14 mouse cellular contexts compared by ENCODE assay signal in the genomic region with DNA sequence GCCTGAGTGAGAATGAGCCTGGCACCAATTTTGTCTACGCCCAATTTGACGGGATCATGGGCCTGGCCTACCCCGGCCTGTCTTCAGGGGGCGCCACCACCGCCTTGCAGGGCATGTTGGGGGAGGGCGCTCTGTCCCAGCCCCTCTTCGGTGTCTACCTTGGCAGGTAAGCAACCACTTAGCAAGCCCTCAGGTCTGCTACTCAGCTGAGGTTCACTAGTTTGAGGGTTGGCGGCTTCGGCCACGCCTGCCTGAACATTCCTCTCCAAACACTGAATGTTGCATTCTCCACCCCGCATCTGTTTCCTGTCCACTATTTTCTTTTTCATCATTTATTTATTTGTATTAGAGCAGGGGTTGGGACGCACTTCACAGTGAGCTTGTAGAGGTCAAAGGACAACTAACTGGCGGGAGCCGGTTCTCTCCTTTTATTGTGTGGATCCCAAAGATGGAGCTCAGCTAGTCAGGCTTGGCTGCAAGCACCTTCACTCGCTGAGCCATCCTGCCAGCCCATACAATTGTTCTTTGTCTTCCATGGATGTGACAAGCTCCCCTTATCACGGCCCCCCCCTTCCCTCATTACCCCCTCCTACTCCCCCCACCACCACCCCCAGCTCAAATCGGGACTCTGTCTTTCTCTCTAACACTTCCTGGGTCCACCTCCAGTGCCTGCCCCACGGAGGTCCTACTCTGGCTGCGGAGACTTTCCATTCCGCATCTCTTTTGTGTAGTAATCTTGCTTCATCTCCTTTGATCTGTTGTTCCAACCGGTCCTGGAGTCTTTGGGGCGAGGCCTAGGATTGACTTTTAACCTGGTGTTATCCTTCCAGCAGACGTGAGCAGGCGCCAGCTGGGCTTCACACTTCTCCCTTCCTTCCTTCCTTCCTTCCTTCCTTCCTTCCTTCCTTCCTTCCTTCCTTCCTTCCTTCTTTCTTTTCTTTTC. TPM values are rescaled to one million over a fixed set of nuclear protein-coding genes. Genes with fewer than 3 reads are reported as not detected.
DNase-seq lines count a peak whose midpoint lies in the region.
"Had no signal": no experiment of that assay in that cellular context is flagged by ENCODE, and none has a peak within 500 bp of the region (broad histone marks: within the 10 kb centered on the region; RNA-seq: fewer than 3 reads in every experiment).

No protein-coding gene starts in this region.

- H3K27me3 ChIP-seq in heart, embryonic 10.5 days (ENCODE audit: insufficient read depth, poor library complexity, severe bottlenecking) = peaks cover 21% of the 10 kb centered on the region; the same call in 1 of the 2 replicates

- H3K27ac ChIP-seq in heart, embryonic 10.5 days = 0 out of 2 replicates have a peak overlapping the region, but pooled peaks have one; percentile 10
- H3K27ac ChIP-seq: embryonic facial prominence, embryonic 10.5 days had no signal

- 53% methylated on average over 24 of the region's 24 CpGs for WGBS in heart, embryonic 10.5 days

- peaks cover 7% of the 10 kb centered on the region; the same call in 1 of the 2 replicates for H3K4me1 ChIP-seq in heart, embryonic 10.5 days

- intact Hi-C loops in heart, postnatal 10 days (cut with DNase I) = no loop called here

- H3K9me3 ChIP-seq in heart, embryonic 10.5 days = no peaks in the 10 kb centered on the region
- H3K9me3 ChIP-seq: embryonic facial prominence, embryonic 10.5 days had no signal

- no peak for DNase-seq in heart, embryonic 10.5 days (ENCODE audit: low spot score)
- DNase-seq in heart, postnatal 10 days = no peak
- peak; percentile 39 to 54 for DNase-seq in kidney, postnatal 4 days
- no peak for DNase-seq in kidney, postnatal 36 days
- peak; percentile 75 for DNase-seq in ES-CJ7 (ENCODE audit: low read depth, low spot score)
- DNase-seq in lung, postnatal 10 days = peak; percentile 69
- no peak for DNase-seq in adrenal gland, adult (ENCODE audit: inconsistent age in 2 of 2, low spot score in 1 of 2)
- no peak for DNase-seq in c-Kit-positive CD71-positive TER-119-positive erythroid progenitor cells, embryonic 14.5 days (ENCODE audit: low spot score)
- DNase-seq: cerebellum, adult 9-11 months; heart, postnatal 36 days had no signal

- H3K36me3 ChIP-seq in heart, embryonic 10.5 days = no peaks in the 10 kb centered on the region
- H3K36me3 ChIP-seq: embryonic facial prominence, embryonic 10.5 days had no signal

- no peak overlapping the region for H3K4me3 ChIP-seq in heart, embryonic 10.5 days
- H3K4me3 ChIP-seq: embryonic facial prominence, embryonic 10.5 days had no signal

RNA-seq across cellular contexts. Expression of a gene that starts 4.3 kb away (rescaled TPM):
- polyA plus RNA-seq in heart, embryonic 10.5 days (2016; fragmentation: Nextera tagmentation; extraction: Ambion mirVana) = 0.49 and 0.67 TPM in 2 replicates
- not detected for total RNA-seq in heart, postnatal 10 days (2021)
- total RNA-seq: granulocyte monocyte progenitor cell, adult 5-6 weeks; heart, postnatal 36 days; liver, adult 2 months had no signal
- polyA plus RNA-seq: urinary bladder, adult 2 months had no signal

RNA-seq across cellular contexts. Expression of a gene that starts 5.9 kb away (rescaled TPM):
- polyA plus RNA-seq in heart, embryonic 10.5 days (2016; fragmentation: Nextera tagmentation; extraction: Ambion mirVana) = 15.3 and 19.3 TPM in 2 replicates
- 10 to 100 TPM; 48.1 to 51.1 TPM for total RNA-seq in heart, postnatal 10 days (2021)

RNA-seq across cellular contexts. Expression of a gene that starts 36.4 kb away (rescaled TPM):
- 0.79 TPM in 1 of 2 replicates, not detected in the other for polyA plus RNA-seq in heart, embryonic 10.5 days (2016; fragmentation: Nextera tagmentation; extraction: Ambion mirVana)
- 1 to 10 TPM; 2.8 to 3.5 TPM for total RNA-seq in heart, postnatal 10 days (2021)
- polyA plus RNA-seq: embryonic facial prominence, embryonic 10.5 days had no signal

RNA-seq across cellular contexts. Expression of a gene that starts 36.6 kb away (rescaled TPM):
- polyA plus RNA-seq in heart, embryonic 10.5 days (2016; fragmentation: Nextera tagmentation; extraction: Ambion mirVana) = 0.14 and 0.16 TPM in 2 replicates
- 1 to 10 TPM in 1 of 2 experiments, under 1 TPM in 1; 0.15 to 1.2 TPM for total RNA-seq in heart, postnatal 10 days (2021)
- total RNA-seq: granulocyte monocyte progenitor cell, adult 5-6 weeks had no signal

RNA-seq across cellular contexts. Expression of a gene that starts 42.1 kb away (rescaled TPM):
- 4.6 and 5.2 TPM in 2 replicates for polyA plus RNA-seq in heart, embryonic 10.5 days (2016; fragmentation: Nextera tagmentation; extraction: Ambion mirVana)
- total RNA-seq in heart, postnatal 10 days (2021) = 1 to 10 TPM; 4.0 to 5.1 TPM
- total RNA-seq: granulocyte monocyte progenitor cell, adult 5-6 weeks had no signal

Comparison
In these comparisons a context has a peak if more than half of its experiments do, and no peak if none do; other contexts are left out.
1. DNase-seq: peak in kidney, postnatal 4 days (2 of 2), ES-CJ7 (single experiment) and lung, postnatal 10 days (single experiment); none in heart, embryonic 10.5 days (single experiment), heart, postnatal 10 days (0 of 2), kidney, postnatal 36 days (0 of 2), adrenal gland, adult (0 of 2) and c-Kit-positive CD71-positive TER-119-positive erythroid progenitor cells, embryonic 14.5 days (single experiment).